Mouse (Mus musculus) stomach, embryonic 15.5 days (tissue): ENCODE data around the gene Ehd3. TPM values are rescaled to one million over a fixed set of nuclear protein-coding genes. Genes with fewer than 3 reads are reported as not detected.

Source experiments
- ATAC-seq: fragments of 200-750 bp; cut with Nextera tagmentation; 2 replicates; pipeline ENCODE4 v1.8.0; 2017; ENCODE audit warnings: low read depth, moderate number of reproducible peaks, moderate TSS enrichment; ENCODE audit not compliant: insufficient read depth, low FRiP score
- H3K27ac ChIP-seq: fragments of 300-500 bp; sonication (generic); 2 replicates; pipeline ENCODE4 v1.5.1; 2015; ENCODE audit warnings: mild to moderate bottlenecking, inconsistent platforms
- H3K27me3 ChIP-seq: fragments of 300-500 bp; sonication (generic); replicated peaks from 2 replicates; pipeline ENCODE4 v1.6.1; 2015; ENCODE audit warnings: inconsistent platforms
- H3K36me3 ChIP-seq: fragments of 300-500 bp; sonication (generic); 2 replicates; pipeline ENCODE4 v1.6.1; 2015; ENCODE audit warnings: inconsistent platforms
- H3K4me1 ChIP-seq: fragments of 300-500 bp; sonication (generic); 2 replicates; pipeline ENCODE4 v1.6.1; 2015; ENCODE audit warnings: inconsistent platforms
- H3K4me2 ChIP-seq: fragments of 300-500 bp; sonication (generic); 2 replicates; pipeline ENCODE4 v1.6.1; 2015; ENCODE audit warnings: mild to moderate bottlenecking, inconsistent platforms
- H3K4me3 ChIP-seq: fragments of 300-500 bp; sonication (generic); replicated peaks from 2 replicates; pipeline ENCODE4 v1.5.1; 2015; ENCODE audit warnings: inconsistent platforms
- H3K9ac ChIP-seq: fragments of 300-500 bp; sonication (generic); 2 replicates; pipeline ENCODE4 v1.6.1; 2015; ENCODE audit warnings: inconsistent platforms
- H3K9me3 ChIP-seq: fragments of 300-500 bp; sonication (generic); 2 replicates; pipeline ENCODE4 v1.6.1; 2016; ENCODE audit warnings: inconsistent platforms
- WGBS: fragments of 180-500 bp; shearing (Covaris S2); methylation state at CpG from one replicate; pipeline ENCODE4 v1.1.7; 2015; 5-methylcytosine and 5-hydroxymethylcytosine counted together
- polyA plus RNA-seq: library from polyadenylated mRNA; unstranded; fragments of >200 nt; fragmentation: Nextera tagmentation; extraction: Ambion mirVana; gene quantifications from 2 replicates; pipeline ENCODE4 v1.2.1, GENCODE M21; 2015

Gene Ehd3
- polyA plus RNA-seq, 1 experiment from 2014 or later: 4.7 TPM

DNA sequence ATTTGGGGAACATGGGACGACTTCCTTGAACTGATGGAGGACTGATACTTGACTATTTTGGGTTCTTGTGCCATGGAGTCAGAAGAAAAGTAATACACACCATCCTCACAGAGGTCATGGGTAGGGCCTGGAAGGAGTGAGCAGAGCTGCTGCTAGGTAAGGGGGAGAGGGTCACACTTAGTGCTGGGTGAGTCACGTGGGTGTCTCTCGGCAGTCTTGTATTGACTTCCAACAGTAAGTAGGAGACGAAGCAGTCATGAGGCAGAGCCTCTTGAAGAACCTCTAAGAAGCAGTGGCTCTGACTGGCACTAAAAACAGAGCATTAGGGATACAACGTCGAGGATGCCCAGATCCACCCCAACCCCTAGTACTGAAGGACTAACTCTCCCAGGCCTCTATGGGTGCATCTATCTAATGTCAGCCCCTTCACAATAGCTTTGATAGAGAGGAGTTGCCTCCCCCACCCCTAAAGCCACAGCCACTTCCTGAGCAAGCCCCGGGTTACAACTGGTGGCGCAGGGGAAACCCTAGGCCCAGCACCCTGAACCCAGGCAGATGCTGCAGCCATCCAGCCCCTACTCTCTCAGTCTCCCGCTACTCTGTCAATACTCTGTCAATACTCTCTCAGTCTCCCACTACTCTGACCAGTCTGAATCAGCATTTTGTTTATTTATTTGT lies 65.2 kb downstream of the Ehd3 start:
- H3K27me3 ChIP-seq: no peaks in the 10 kb centered on the region
- ATAC-seq: no peak
- no peak overlapping the region for H3K4me3 ChIP-seq
- H3K4me2 ChIP-seq: no peak overlapping the region
- H3K9ac ChIP-seq: no peak overlapping the region
- WGBS: 87% methylated on average over 9 of the region's 9 CpGs
- no peak overlapping the region for H3K27ac ChIP-seq
- H3K4me1 ChIP-seq: no peaks in the 10 kb centered on the region
- H3K36me3 ChIP-seq: no peaks in the 10 kb centered on the region
- H3K9me3 ChIP-seq: no peaks in the 10 kb centered on the region

- Histone ChIP-seq H3K4me2 (no peak overlapping the region), H3K27me3 (no peaks in the 10 kb centered on the region), H3K36me3 (no peaks in the 10 kb centered on the region), H3K4me1 (no peaks in the 10 kb centered on the region), H3K9ac (no peak overlapping the region), H3K9me3 (no peaks in the 10 kb centered on the region), H3K27ac (no peak overlapping the region), H3K4me3 (no peak overlapping the region)
- ATAC-seq: no peak
- 86% methylated on average over 14 of the region's 14 CpGs for WGBS
These were observed 67.1 kb downstream of the Ehd3 start for GRCm38 (mm10) chr17:73870956-73871605.

- Histone ChIP-seq H3K36me3 (no peaks in the 10 kb centered on the region), H3K4me3 (no peak overlapping the region), H3K27ac (no peak overlapping the region), H3K9ac (no peak overlapping the region), H3K9me3 (no peaks in the 10 kb centered on the region), H3K27me3 (no peaks in the 10 kb centered on the region), H3K4me2 (no peak overlapping the region), H3K4me1 (no peaks in the 10 kb centered on the region)
- no peak for ATAC-seq
- WGBS: 78% methylated on average over 4 of the region's 4 CpGs
These were observed 71.3 kb downstream of the Ehd3 start for GRCm38 (mm10) chr17:73875268-73875667.

DNA sequence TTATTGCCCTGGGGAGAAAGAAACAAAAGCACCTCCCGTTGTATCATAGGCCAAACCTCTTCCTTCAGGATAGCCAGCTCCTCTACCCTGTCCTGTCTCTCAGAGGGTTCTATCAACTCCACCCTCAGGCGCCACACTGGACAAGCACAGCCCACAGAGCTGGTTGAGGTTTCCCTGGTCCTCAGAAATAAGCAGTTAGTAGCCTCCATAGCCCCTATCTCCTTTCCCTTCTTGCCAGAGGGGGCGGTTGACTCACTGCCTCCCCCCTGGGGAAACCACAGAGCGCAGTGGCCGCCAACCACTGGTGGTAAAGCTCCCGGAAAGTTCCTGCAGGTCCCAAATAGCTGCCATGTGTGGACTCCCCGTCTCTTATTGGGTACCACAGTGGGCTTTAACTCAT lies 71.7 kb downstream of the Ehd3 start:
- H3K9ac ChIP-seq: no peak overlapping the region
- no peaks in the 10 kb centered on the region for H3K36me3 ChIP-seq
- no peak overlapping the region for H3K4me3 ChIP-seq
- no peak for ATAC-seq
- H3K4me1 ChIP-seq: no peaks in the 10 kb centered on the region
- WGBS: 72% methylated on average over 7 of the region's 7 CpGs
- H3K27me3 ChIP-seq: no peaks in the 10 kb centered on the region
- H3K9me3 ChIP-seq: no peaks in the 10 kb centered on the region
- no peak overlapping the region for H3K4me2 ChIP-seq
- no peak overlapping the region for H3K27ac ChIP-seq

DNA sequence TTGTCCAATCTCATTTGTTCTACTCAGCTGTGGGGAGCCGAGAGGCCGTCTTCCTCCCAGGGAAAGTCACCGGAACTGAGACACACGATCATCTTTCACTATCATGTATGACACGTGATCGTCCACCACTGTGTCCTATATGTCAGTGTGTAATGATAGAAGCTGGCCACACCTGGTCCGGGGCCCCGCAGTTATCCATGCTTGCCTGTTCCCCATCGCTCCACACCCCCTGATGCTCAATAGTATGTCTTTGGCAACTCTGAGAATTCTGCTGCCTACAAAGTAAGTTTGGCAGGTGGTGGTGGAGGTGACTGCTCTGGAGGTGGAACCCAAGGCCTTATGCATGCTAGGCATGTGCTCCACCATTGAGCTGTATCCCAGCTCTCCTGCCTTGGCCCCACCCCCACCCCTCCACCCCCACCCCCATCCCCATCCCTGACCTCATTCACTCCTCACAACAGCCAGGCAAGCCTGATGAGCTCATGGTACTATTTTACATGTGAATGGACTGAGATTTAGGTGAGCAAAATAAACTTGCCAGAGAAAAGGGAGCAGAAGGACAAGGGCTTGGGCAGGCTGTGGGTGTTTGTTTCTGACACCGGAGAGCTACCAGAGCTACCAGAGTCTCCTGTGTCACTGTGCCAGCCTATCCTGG lies 75.5 kb downstream of the Ehd3 start:
- WGBS: 88% methylated on average over 10 of the region's 10 CpGs
- no peak overlapping the region for H3K9ac ChIP-seq
- ATAC-seq: no peak
- H3K9me3 ChIP-seq: no peaks in the 10 kb centered on the region
- H3K4me1 ChIP-seq: no peaks in the 10 kb centered on the region
- no peaks in the 10 kb centered on the region for H3K36me3 ChIP-seq
- H3K4me2 ChIP-seq: no peak overlapping the region
- H3K27me3 ChIP-seq: no peaks in the 10 kb centered on the region; the same call in 1 of the 2 replicates
- H3K4me3 ChIP-seq: no peak overlapping the region
- no peak overlapping the region for H3K27ac ChIP-seq

GRCm38 (mm10) chr17:73880286-73880685 lies 76.4 kb downstream of the Ehd3 start:
- Histone ChIP-seq H3K9ac (no peak overlapping the region), H3K9me3 (no peaks in the 10 kb centered on the region), H3K27me3 (no peaks in the 10 kb centered on the region; the same call in 1 of the 2 replicates), H3K4me3 (no peak overlapping the region), H3K27ac (no peak overlapping the region), H3K36me3 (no peaks in the 10 kb centered on the region), H3K4me1 (no peaks in the 10 kb centered on the region), H3K4me2 (no peak overlapping the region)
- no peak for ATAC-seq
- 77% methylated on average over 6 of the region's 6 CpGs for WGBS

DNA sequence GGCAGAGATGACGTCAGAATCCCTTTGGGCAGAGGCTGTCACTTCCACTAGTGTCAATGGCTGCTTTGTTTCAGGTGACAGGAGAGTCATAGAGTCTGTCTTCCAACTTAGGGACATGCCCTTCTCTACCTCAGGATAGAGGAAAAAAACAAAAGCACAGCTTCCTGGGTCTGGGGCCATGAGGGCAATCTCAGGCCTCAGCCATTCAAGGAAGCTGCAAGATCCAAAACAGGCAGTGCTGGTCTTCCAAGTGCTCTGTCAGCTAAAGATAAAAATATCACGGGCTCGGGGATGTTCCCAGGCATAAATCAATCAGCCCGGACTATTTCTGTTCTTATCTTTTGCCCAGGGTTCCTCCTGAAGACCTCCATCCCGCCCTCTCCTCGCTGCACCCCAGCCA lies 77.4 kb downstream of the Ehd3 start:
- no peak overlapping the region for H3K27ac ChIP-seq
- no peaks in the 10 kb centered on the region; the same call in 1 of the 2 replicates for H3K27me3 ChIP-seq
- WGBS: 43% methylated on average over 6 of the region's 6 CpGs
- H3K4me2 ChIP-seq: no peak overlapping the region
- no peaks in the 10 kb centered on the region for H3K4me1 ChIP-seq
- no peak overlapping the region for H3K4me3 ChIP-seq
- no peak for ATAC-seq
- H3K9me3 ChIP-seq: no peaks in the 10 kb centered on the region
- H3K36me3 ChIP-seq: no peaks in the 10 kb centered on the region
- H3K9ac ChIP-seq: no peak overlapping the region

Other genes starting within 250 kb of the Ehd3 start
- gene Galnt14, start 93.7 kb upstream of the Ehd3 start, polyA plus RNA-seq: 0.28 and 0.32 TPM in 2 replicates
- 3.9 and 5.5 TPM in 2 replicates for gene Xdh, start 146.1 kb downstream of the Ehd3 start, polyA plus RNA-seq
- gene Srd5a2, start 243.8 kb downstream of the Ehd3 start, polyA plus RNA-seq: not detected in 2 replicates